Mouse (Mus musculus): ENCODE results near the gene Timm50. TPM values are rescaled to one million over a fixed set of nuclear protein-coding genes. Genes with fewer than 3 reads are reported as not detected.
A peak's percentile ranks its signal among the peaks of the same experiment; 100 is the strongest.

Gene Timm50
- total RNA-seq, 1 experiment from 2014 or later: 72.0 TPM

DNA sequence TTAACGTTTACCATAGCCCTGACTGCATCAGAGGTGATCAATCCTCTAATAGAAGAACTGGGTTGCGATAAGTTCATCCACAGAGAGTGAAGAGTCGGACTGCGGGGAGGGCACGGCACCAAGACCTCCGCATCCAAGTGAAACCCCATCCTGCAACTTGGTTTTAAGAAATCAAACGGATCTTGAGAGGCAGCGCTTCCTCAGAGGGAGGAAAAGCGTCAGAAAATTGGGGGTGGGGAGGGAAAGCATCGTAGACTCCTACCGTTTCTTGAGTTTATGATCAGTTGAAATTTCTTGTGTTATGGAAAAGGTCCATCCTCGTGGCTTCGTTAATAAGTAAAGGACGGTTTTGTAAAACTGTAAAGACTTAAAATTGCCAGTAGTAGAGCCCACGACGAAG lies 43.3 kb downstream of the Timm50 start:
- DNase-seq: no peak

- DNase-seq: peak; percentile 75
Measured at GRCm38 (mm10) chr7:28268042-28268531, 43.8 kb downstream of the Timm50 start.

GRCm38 (mm10) chr7:28267129-28268041 lies 44.5 kb downstream of the Timm50 start, which contains the start of gene Eid2:
Gene Eid2 (plus strand): TSS chr7:28267881.
- peak; percentile 90 for DNase-seq

- DNase-seq: no peak
Measured at GRCm38 (mm10) chr7:28265391-28265790, 46.5 kb downstream of the Timm50 start.

- peak; percentile 83 for DNase-seq
Measured at GRCm38 (mm10) chr7:28263786-28264185, 48.1 kb downstream of the Timm50 start.

- no peak for DNase-seq
Measured at GRCm38 (mm10) chr7:28262861-28263260, 49.0 kb downstream of the Timm50 start.

Other genes starting within 250 kb of the Timm50 start
- not detected in 2 replicates for gene Fcgbp, start 240.8 kb downstream of the Timm50 start, total RNA-seq (2021)
- not detected in 2 replicates for gene 9530053A07Rik, start 182.6 kb downstream of the Timm50 start, total RNA-seq (2021)
- 91.9 and 107 TPM in 2 replicates for gene Fbl, start 142.4 kb downstream of the Timm50 start, total RNA-seq (2021)
- 42.3 and 46.2 TPM in 2 replicates for gene Dyrk1b, start 132.6 kb downstream of the Timm50 start, total RNA-seq (2021)
- 22.5 and 26.6 TPM in 2 replicates for gene Eid2, start 44.2 kb downstream of the Timm50 start, total RNA-seq (2021)
- gene Eid2b, start 34.3 kb downstream of the Timm50 start, total RNA-seq (2021): 19.2 and 21.1 TPM in 2 replicates
- not detected in 2 replicates for gene Selenov, start 20.9 kb downstream of the Timm50 start, total RNA-seq (2021)
- not detected in 2 replicates for gene Dll3, start 9.8 kb downstream of the Timm50 start, total RNA-seq (2021)
- 136 and 164 TPM in 2 replicates for gene Supt5, start 26.7 kb upstream of the Timm50 start, total RNA-seq (2021)
- gene Rps16, start 38.6 kb upstream of the Timm50 start, total RNA-seq (2021): 820 and 1,029 TPM in 2 replicates
- gene Plekhg2, start 60.5 kb upstream of the Timm50 start, total RNA-seq (2021): 25.1 and 27.0 TPM in 2 replicates
- 14.8 and 16.1 TPM in 2 replicates for gene Zfp36, start 68.2 kb upstream of the Timm50 start, total RNA-seq (2021)
- gene Med29, start 80.6 kb upstream of the Timm50 start, total RNA-seq (2021): 31.3 and 34.4 TPM in 2 replicates
- gene Paf1, start 80.9 kb upstream of the Timm50 start, total RNA-seq (2021): 80.7 and 92.7 TPM in 2 replicates
- 7.2 and 11.2 TPM in 2 replicates for gene Gmfg, start 125.4 kb upstream of the Timm50 start, total RNA-seq (2021)
- 15.9 and 17.4 TPM in 2 replicates for gene Lrfn1, start 139.9 kb upstream of the Timm50 start, total RNA-seq (2021)
- gene Ifnl2, start 198.4 kb upstream of the Timm50 start, total RNA-seq (2021): not detected in 2 replicates
- not detected in 2 replicates for gene Ifnl3, start 210.8 kb upstream of the Timm50 start, total RNA-seq (2021)
- not detected in 2 replicates for gene Sycn, start 228.8 kb upstream of the Timm50 start, total RNA-seq (2021)
- not detected in 2 replicates for gene Nccrp1, start 235.2 kb upstream of the Timm50 start, total RNA-seq (2021)